Mouse (Mus musculus) limb, embryonic 14.5 days (tissue): Measurements from ENCODE around the gene Ganc. TPM values are rescaled to one million over a fixed set of nuclear protein-coding genes. Genes with fewer than 3 reads are reported as not detected.

Experiments
- ATAC-seq: fragments of 200-750 bp; cut with Nextera tagmentation; 2 replicates; pipeline ENCODE4 v1.8.0; 2017; ENCODE audit warnings: low read depth, moderate number of reproducible peaks, moderate TSS enrichment; ENCODE audit not compliant: low FRiP score
- DNase-seq: peaks from one replicate; pipeline ENCODE4 v3.0.0-alpha.2; 2015; ENCODE audit warnings: low spot score
- H3K27ac ChIP-seq: fragments of 300-500 bp; sonication (generic); replicated peaks from 2 replicates; pipeline ENCODE4 v1.5.1; 2014; ENCODE audit warnings: low read depth, mild to moderate bottlenecking, low read length, moderate library complexity, mixed read lengths
- H3K27me3 ChIP-seq: fragments of 300-500 bp; sonication (generic); 2 replicates; pipeline ENCODE4 v1.6.1; 2014; ENCODE audit warnings: low read length, mixed read lengths; ENCODE audit not compliant: control insufficient read depth, insufficient read depth
- H3K36me3 ChIP-seq: fragments of 300-500 bp; sonication (generic); 2 replicates; pipeline ENCODE4 v1.6.1; 2014; ENCODE audit warnings: mild to moderate bottlenecking, low read length, moderate library complexity, mixed read lengths; ENCODE audit not compliant: control insufficient read depth, insufficient read depth
- H3K4me1 ChIP-seq: fragments of 300-500 bp; sonication (generic); 2 replicates; pipeline ENCODE4 v1.6.1; 2014; ENCODE audit warnings: antibody characterized with exemption, low read length, mixed read lengths; ENCODE audit not compliant: control insufficient read depth, insufficient read depth
- H3K4me2 ChIP-seq: fragments of 300-500 bp; sonication (generic); replicated peaks from 2 replicates; pipeline ENCODE4 v1.6.1; 2014; ENCODE audit warnings: low read depth, mild to moderate bottlenecking, low read length, moderate library complexity; ENCODE audit not compliant: severe bottlenecking
- H3K4me3 ChIP-seq: fragments of 300-500 bp; sonication (generic); replicated peaks from 2 replicates; pipeline ENCODE4 v1.5.1; 2014; ENCODE audit warnings: low read length
- H3K9ac ChIP-seq: fragments of 300-500 bp; sonication (generic); 2 replicates; pipeline ENCODE4 v1.6.1; 2014; ENCODE audit warnings: mild to moderate bottlenecking, low read depth, low read length, moderate library complexity; ENCODE audit not compliant: severe bottlenecking
- H3K9me3 ChIP-seq: fragments of 300-500 bp; sonication (generic); 2 replicates; pipeline ENCODE4 v1.6.1; 2016; ENCODE audit warnings: low read length; ENCODE audit not compliant: control insufficient read depth
- POLR2A ChIP-seq: fragments of 200-500 bp; IDR thresholded peaks from 2 replicates; pipeline ENCODE4 v1.8.0; 2012; ENCODE audit warnings: inconsistent platforms, mild to moderate bottlenecking, moderate library complexity, borderline replicate concordance; ENCODE audit not compliant: insufficient read depth, insufficient read length; ENCODE audit errors: extremely low read depth
- WGBS: fragments of 180-500 bp; shearing (Covaris S2); extraction: QIAGEN DNeasy Blood & Tissue Kit; methylation state at CpG from one replicate; pipeline ENCODE4 v1.1.7; 2014; 5-methylcytosine and 5-hydroxymethylcytosine counted together
- polyA plus RNA-seq, 2 experiments: library from polyadenylated mRNA; depleted of rRNA in 1 of 2; stranded (reverse) in 1 of 2; unstranded in 1 of 2; fragments of >200 nt; fragmentation: Nextera tagmentation in 1 of 2; extraction: Ambion mirVana in 1 of 2; gene quantifications; 2 replicates each; pipeline versions ENCODE4 v1.2.1 to v1.2.3; 2012 to 2014

The Ganc gene
- polyA plus RNA-seq, 2 experiments, result 7.8 to 8.1 TPM

- Histone ChIP-seq H3K36me3 (peaks cover 51% of the 10 kb centered on the region), H3K27me3 (no peaks in the 10 kb centered on the region), H3K4me1 (no peaks in the 10 kb centered on the region), H3K9ac (no peak overlapping the region), H3K4me3 (no peak overlapping the region), H3K4me2 (no peak overlapping the region), H3K27ac (no peak overlapping the region), H3K9me3 (no peaks in the 10 kb centered on the region)
- WGBS, result 93% methylated on average over 1 of the region's 1 CpGs
- no peak for ATAC-seq
- DNase-seq, result no peak
- TF ChIP-seq POLR2A, result no peak
Observed at GRCm38 (mm10) chr2:120386264-120386663, 17.4 kb upstream of the Ganc start.

- 87% methylated on average over 1 of the region's 1 CpGs for WGBS
- H3K4me1 ChIP-seq, result no peaks in the 10 kb centered on the region
- ATAC-seq (no peak), DNase-seq (no peak)
- H3K4me2 ChIP-seq, result no peak overlapping the region
- H3K9ac ChIP-seq, result no peak overlapping the region
- no peaks in the 10 kb centered on the region for H3K9me3 ChIP-seq
- no peak overlapping the region for H3K4me3 ChIP-seq
- no peak for TF ChIP-seq POLR2A
- peaks cover 54% of the 10 kb centered on the region for H3K36me3 ChIP-seq
- no peaks in the 10 kb centered on the region for H3K27me3 ChIP-seq
- H3K27ac ChIP-seq, result no peak overlapping the region
Observed at GRCm38 (mm10) chr2:120387291-120387690, 16.4 kb upstream of the Ganc start.

DNA sequence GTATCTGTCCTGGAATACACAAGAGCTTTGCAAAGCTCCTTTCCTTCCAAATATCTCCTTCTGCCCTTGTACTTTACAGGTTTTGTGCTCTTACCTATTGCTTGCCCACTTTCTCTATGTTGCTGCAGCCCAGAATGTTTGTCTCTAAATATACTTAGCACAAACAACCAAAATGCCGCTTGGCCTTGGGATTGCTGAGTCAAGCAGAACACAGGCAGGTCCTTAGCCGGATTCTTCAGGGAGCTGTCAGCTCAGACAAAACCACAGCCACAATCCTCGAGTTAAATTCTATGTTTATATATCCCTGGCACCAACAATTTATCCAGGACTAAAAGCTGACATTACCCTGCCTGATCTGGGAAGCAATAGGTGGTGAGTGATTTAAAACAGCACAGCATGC is 14.3 kb upstream of the Ganc start:
- no peak for TF ChIP-seq POLR2A
- H3K27ac ChIP-seq, result no peak overlapping the region
- WGBS, result 88% methylated on average over 3 of the region's 3 CpGs
- peaks cover 55% of the 10 kb centered on the region for H3K36me3 ChIP-seq
- no peak overlapping the region for H3K9ac ChIP-seq
- no peaks in the 10 kb centered on the region for H3K9me3 ChIP-seq
- H3K4me1 ChIP-seq, result no peaks in the 10 kb centered on the region
- no peaks in the 10 kb centered on the region for H3K27me3 ChIP-seq
- H3K4me3 ChIP-seq, result no peak overlapping the region
- no peak overlapping the region for H3K4me2 ChIP-seq
- ATAC-seq (no peak), DNase-seq (no peak)

GRCm38 (mm10) chr2:120390934-120391333 is 12.8 kb upstream of the Ganc start:
- H3K27ac ChIP-seq, result no peak overlapping the region
- no peak for ATAC-seq
- H3K9me3 ChIP-seq, result no peaks in the 10 kb centered on the region
- DNase-seq, result no peak
- H3K4me1 ChIP-seq, result no peaks in the 10 kb centered on the region
- H3K36me3 ChIP-seq, result peaks cover 58% of the 10 kb centered on the region
- 100% methylated on average over 1 of the region's 1 CpGs for WGBS
- no peaks in the 10 kb centered on the region for H3K27me3 ChIP-seq
- no peak overlapping the region for H3K9ac ChIP-seq
- TF ChIP-seq POLR2A, result no peak
- H3K4me3 ChIP-seq, result no peak overlapping the region
- H3K4me2 ChIP-seq, result no peak overlapping the region

- Histone ChIP-seq H3K27ac (no peak overlapping the region), H3K9ac (no peak overlapping the region), H3K4me2 (no peak overlapping the region), H3K4me3 (no peak overlapping the region), H3K9me3 (no peaks in the 10 kb centered on the region), H3K27me3 (no peaks in the 10 kb centered on the region), H3K4me1 (no peaks in the 10 kb centered on the region), H3K36me3 (peaks cover 71% of the 10 kb centered on the region)
- ATAC-seq, result no peak
- no peak for TF ChIP-seq POLR2A
- no peak for DNase-seq
Observed at GRCm38 (mm10) chr2:120392406-120392805, 11.3 kb upstream of the Ganc start.

DNA sequence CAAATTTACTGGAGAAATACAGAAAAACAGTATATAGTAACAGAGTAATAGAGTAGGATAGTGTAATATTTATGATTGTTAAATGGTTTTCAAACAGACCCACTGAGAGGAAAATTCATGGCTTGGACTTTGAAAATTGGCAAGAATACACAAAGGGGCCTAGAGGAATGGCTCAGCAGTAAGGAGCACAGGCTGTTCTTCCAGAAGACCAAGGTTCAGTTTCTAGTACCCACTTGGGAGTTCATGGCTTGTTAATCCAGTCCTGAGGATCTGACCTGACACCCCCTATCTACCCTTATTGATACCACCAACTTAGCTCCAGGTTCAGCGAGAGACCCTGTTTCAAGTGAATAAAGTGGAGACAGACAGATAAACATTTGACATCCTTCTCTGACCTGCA is 5.7 kb upstream of the Ganc start:
- peaks cover 47% of the 10 kb centered on the region for H3K36me3 ChIP-seq
- H3K4me2 ChIP-seq, result no peak overlapping the region

More for the DNA sequence above, 5.7 kb upstream of the Ganc start:
- ATAC-seq (no peak), DNase-seq (no peak)
- no peak for TF ChIP-seq POLR2A
- Histone ChIP-seq H3K27ac (no peak overlapping the region), H3K9ac (no peak overlapping the region), H3K4me3 (no peak overlapping the region), H3K4me1 (peaks cover 7% of the 10 kb centered on the region), H3K9me3 (no peaks in the 10 kb centered on the region), H3K27me3 (no peaks in the 10 kb centered on the region)
- 90% methylated on average over 1 of the region's 1 CpGs for WGBS
